Mouse (Mus musculus): ENCODE measurements around the gene Gm4981. TPM values are rescaled to one million over a fixed set of nuclear protein-coding genes. Genes with fewer than 3 reads are reported as not detected.
"Not testable (repeated sequence)": the region's sequence is repeated elsewhere in the genome, so short reads cannot be mapped to it uniquely, and the experiment has no call there.

Gm4981 gene
- total and polyA plus RNA-seq, 2 experiments from 2014 or later: not detected

- WGBS: 91% methylated on average over 2 of the region's 2 CpGs
- H3K27ac ChIP-seq (ENCODE audit: low read depth); H3K9me3 ChIP-seq (replicated peaks; ENCODE audit: control insufficient read depth, low read length); H3K9ac ChIP-seq (replicated peaks; ENCODE audit: low read depth, low read length); H3K4me2 ChIP-seq (ENCODE audit: low read depth, low read length); DNase-seq (ENCODE audit: low spot score); H3K27me3 ChIP-seq (ENCODE audit: control insufficient read depth, insufficient read depth, low read length); ATAC-seq (ENCODE audit: insufficient read depth, low read depth); H3K36me3 ChIP-seq (replicated peaks; ENCODE audit: control insufficient read depth, insufficient read depth, low read length); H3K4me1 ChIP-seq (ENCODE audit: control insufficient read depth, insufficient read depth); H3K4me3 ChIP-seq (ENCODE audit: low read depth, low read length): not testable (repeated sequence)
Observed at GRCm38 (mm10) chr10:58221571-58221970, 14.9 kb downstream of the Gm4981 start.

GRCm38 (mm10) chr10:58220726-58221125, 15.8 kb downstream of the Gm4981 start:
- ATAC-seq (ENCODE audit: insufficient read depth, low read depth) (no peak), DNase-seq (ENCODE audit: low spot score) (no peak)
- Histone ChIP-seq H3K4me3 (ENCODE audit: low read depth, low read length) (no peak overlapping the region), H3K4me2 (ENCODE audit: low read depth, low read length) (no peak overlapping the region), H3K9me3 (replicated peaks; ENCODE audit: control insufficient read depth, low read length) (peaks cover 3% of the 10 kb centered on the region; the same call in 1 of the 2 replicates), H3K4me1 (ENCODE audit: control insufficient read depth, insufficient read depth) (no peaks in the 10 kb centered on the region), H3K27ac (ENCODE audit: low read depth) (no peak overlapping the region), H3K36me3 (replicated peaks; ENCODE audit: control insufficient read depth, insufficient read depth, low read length) (no peaks in the 10 kb centered on the region), H3K9ac (replicated peaks; ENCODE audit: low read depth, low read length) (no peak overlapping the region), H3K27me3 (ENCODE audit: control insufficient read depth, insufficient read depth, low read length) (no peaks in the 10 kb centered on the region)
- TF ChIP-seq EP300 (IDR thresholded peaks at IDR 0.05; ENCODE audit: low read depth) (no peak), CTCF (IDR thresholded peaks at IDR 0.05; ENCODE audit: low read depth) (no peak)
- WGBS: 75% methylated on average over 6 of the region's 6 CpGs

DNA sequence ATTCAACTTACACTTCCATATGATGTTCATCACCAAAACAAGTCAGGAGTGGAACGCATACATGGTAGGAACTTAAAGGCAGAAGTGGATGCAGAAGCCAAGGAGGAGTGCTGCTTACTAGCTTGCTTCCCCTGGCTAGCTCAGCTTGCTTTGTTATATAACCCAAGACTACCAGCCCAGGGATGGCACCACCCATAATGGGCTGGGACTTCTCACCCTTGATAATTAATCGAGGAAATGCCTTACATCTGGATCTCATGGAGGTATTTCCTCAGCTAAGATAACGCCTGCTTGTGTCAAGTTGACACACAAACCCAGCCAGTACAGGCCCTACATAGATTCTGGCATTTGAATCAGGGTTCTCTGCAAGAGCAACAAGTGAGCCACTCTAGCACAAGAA, 19.1 kb downstream of the Gm4981 start:
- 62% methylated on average over 3 of the region's 3 CpGs for WGBS
- TF ChIP-seq CTCF (IDR thresholded peaks at IDR 0.05; ENCODE audit: low read depth): no peak
- TF ChIP-seq EP300 (IDR thresholded peaks at IDR 0.05; ENCODE audit: low read depth): no peak

GRCm38 (mm10) chr10:58215353-58215752, 21.1 kb downstream of the Gm4981 start:
- H3K4me2 ChIP-seq (ENCODE audit: low read depth, low read length): no peak overlapping the region
- H3K27ac ChIP-seq (ENCODE audit: low read depth): no peak overlapping the region
- H3K9ac ChIP-seq (replicated peaks; ENCODE audit: low read depth, low read length): no peak overlapping the region
- H3K4me1 ChIP-seq (ENCODE audit: control insufficient read depth, insufficient read depth): no peaks in the 10 kb centered on the region
- H3K9me3 ChIP-seq (replicated peaks; ENCODE audit: control insufficient read depth, low read length): peaks cover 6% of the 10 kb centered on the region; the same call in 1 of the 2 replicates
- TF ChIP-seq CTCF (IDR thresholded peaks at IDR 0.05; ENCODE audit: low read depth) (no peak), EP300 (IDR thresholded peaks at IDR 0.05; ENCODE audit: low read depth) (no peak)
- H3K27me3 ChIP-seq (ENCODE audit: control insufficient read depth, insufficient read depth, low read length): no peaks in the 10 kb centered on the region
- no peaks in the 10 kb centered on the region for H3K36me3 ChIP-seq (replicated peaks; ENCODE audit: control insufficient read depth, insufficient read depth, low read length)
- 62% methylated on average over 1 of the region's 1 CpGs for WGBS
- ATAC-seq (ENCODE audit: insufficient read depth, low read depth) (no peak), DNase-seq (ENCODE audit: low spot score) (no peak)
- no peak overlapping the region for H3K4me3 ChIP-seq (ENCODE audit: low read depth, low read length)

More for the DNA sequence above, 19.1 kb downstream of the Gm4981 start:
- H3K9me3 ChIP-seq (replicated peaks; ENCODE audit: control insufficient read depth, low read length): peaks cover 3% of the 10 kb centered on the region; the same call in 1 of the 2 replicates
- H3K27me3 ChIP-seq (ENCODE audit: control insufficient read depth, insufficient read depth, low read length): no peaks in the 10 kb centered on the region
- H3K4me3 ChIP-seq (ENCODE audit: low read depth, low read length): no peak overlapping the region
- H3K4me1 ChIP-seq (ENCODE audit: control insufficient read depth, insufficient read depth): no peaks in the 10 kb centered on the region
- H3K36me3 ChIP-seq (replicated peaks; ENCODE audit: control insufficient read depth, insufficient read depth, low read length): no peaks in the 10 kb centered on the region
- DNase-seq (ENCODE audit: low spot score): no peak
- H3K9ac ChIP-seq (replicated peaks; ENCODE audit: low read depth, low read length): no peak overlapping the region
- H3K4me2 ChIP-seq (ENCODE audit: low read depth, low read length): no peak overlapping the region
- no peak for ATAC-seq (ENCODE audit: insufficient read depth, low read depth)
- no peak overlapping the region for H3K27ac ChIP-seq (ENCODE audit: low read depth)

DNA sequence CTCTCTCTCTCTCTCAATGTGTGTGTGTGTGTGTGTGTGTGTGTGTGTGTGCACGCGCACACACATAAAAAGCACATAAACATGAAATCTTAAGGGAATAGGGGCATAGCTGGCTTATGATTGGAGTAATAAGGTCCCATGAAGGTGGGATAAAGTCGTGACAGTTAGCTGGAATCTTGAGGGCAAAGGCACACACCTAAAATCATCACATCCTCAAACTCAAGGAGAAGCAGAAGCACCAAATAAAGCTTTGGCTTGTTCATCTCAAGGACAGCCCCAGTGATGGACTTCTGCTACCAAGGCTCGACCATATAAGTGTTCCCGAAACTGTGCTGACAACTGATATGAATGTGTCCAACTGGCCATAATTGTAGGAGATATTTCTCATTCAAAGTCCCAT, 21.6 kb downstream of the Gm4981 start:
- Histone ChIP-seq H3K9ac (replicated peaks; ENCODE audit: low read depth, low read length) (no peak overlapping the region), H3K4me1 (ENCODE audit: control insufficient read depth, insufficient read depth) (no peaks in the 10 kb centered on the region), H3K4me3 (ENCODE audit: low read depth, low read length) (no peak overlapping the region), H3K36me3 (replicated peaks; ENCODE audit: control insufficient read depth, insufficient read depth, low read length) (no peaks in the 10 kb centered on the region), H3K27me3 (ENCODE audit: control insufficient read depth, insufficient read depth, low read length) (no peaks in the 10 kb centered on the region), H3K4me2 (ENCODE audit: low read depth, low read length) (no peak overlapping the region), H3K9me3 (replicated peaks; ENCODE audit: control insufficient read depth, low read length) (peaks cover 6% of the 10 kb centered on the region; the same call in 1 of the 2 replicates), H3K27ac (ENCODE audit: low read depth) (no peak overlapping the region)
- 71% methylated on average over 5 of the region's 5 CpGs for WGBS
- DNase-seq (ENCODE audit: low spot score) (no peak), ATAC-seq (ENCODE audit: insufficient read depth, low read depth) (no peak)
- TF ChIP-seq EP300 (IDR thresholded peaks at IDR 0.05; ENCODE audit: low read depth) (no peak), CTCF (IDR thresholded peaks at IDR 0.05; ENCODE audit: low read depth) (no peak)

DNA sequence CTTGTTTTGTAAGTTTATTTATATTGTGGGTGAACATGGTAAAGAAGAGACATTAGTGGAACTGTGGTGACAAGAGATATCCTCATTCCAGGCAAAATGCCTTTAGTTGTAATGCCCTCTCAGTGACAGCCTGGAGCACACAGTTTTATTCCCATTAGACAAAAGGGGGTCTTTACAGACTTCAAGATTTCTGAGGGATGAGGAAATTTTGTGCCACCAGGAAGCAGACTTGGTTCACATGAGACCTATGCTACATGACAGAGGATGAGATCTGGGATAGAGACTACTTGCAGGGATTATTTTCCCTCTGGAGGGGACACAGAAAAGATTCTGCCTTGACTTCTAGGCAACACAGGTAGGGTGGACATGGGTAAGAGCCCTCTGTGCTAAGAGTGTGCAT, 22.0 kb downstream of the Gm4981 start:
- H3K4me2 ChIP-seq (ENCODE audit: low read depth, low read length): no peak overlapping the region
- no peak overlapping the region for H3K9ac ChIP-seq (replicated peaks; ENCODE audit: low read depth, low read length)
- no peaks in the 10 kb centered on the region for H3K36me3 ChIP-seq (replicated peaks; ENCODE audit: control insufficient read depth, insufficient read depth, low read length)
- H3K4me1 ChIP-seq (ENCODE audit: control insufficient read depth, insufficient read depth): no peaks in the 10 kb centered on the region
- H3K4me3 ChIP-seq (ENCODE audit: low read depth, low read length): no peak overlapping the region
- peaks cover 6% of the 10 kb centered on the region; the same call in 1 of the 2 replicates for H3K9me3 ChIP-seq (replicated peaks; ENCODE audit: control insufficient read depth, low read length)
- H3K27ac ChIP-seq (ENCODE audit: low read depth): no peak overlapping the region
- TF ChIP-seq EP300 (IDR thresholded peaks at IDR 0.05; ENCODE audit: low read depth) (no peak), CTCF (IDR thresholded peaks at IDR 0.05; ENCODE audit: low read depth) (no peak)
- ATAC-seq (ENCODE audit: insufficient read depth, low read depth) (no peak), DNase-seq (ENCODE audit: low spot score) (no peak)
- no peaks in the 10 kb centered on the region for H3K27me3 ChIP-seq (ENCODE audit: control insufficient read depth, insufficient read depth, low read length)
